Mouse (Mus musculus) central nervous system, embryonic 11.5 days (tissue): ENCODE data around the gene Draxin. TPM values are rescaled to one million over a fixed set of nuclear protein-coding genes. Genes with fewer than 3 reads are reported as not detected.

Experiments
- polyA plus RNA-seq: library from polyadenylated mRNA; depleted of rRNA; stranded (reverse); fragments of >200 nt; gene quantifications from 2 replicates; pipeline ENCODE4 v1.2.3, GENCODE M21; 2012; rRNA removed

The Draxin gene
- 19.9 and 21.7 TPM in 2 replicates for polyA plus RNA-seq

DNA sequence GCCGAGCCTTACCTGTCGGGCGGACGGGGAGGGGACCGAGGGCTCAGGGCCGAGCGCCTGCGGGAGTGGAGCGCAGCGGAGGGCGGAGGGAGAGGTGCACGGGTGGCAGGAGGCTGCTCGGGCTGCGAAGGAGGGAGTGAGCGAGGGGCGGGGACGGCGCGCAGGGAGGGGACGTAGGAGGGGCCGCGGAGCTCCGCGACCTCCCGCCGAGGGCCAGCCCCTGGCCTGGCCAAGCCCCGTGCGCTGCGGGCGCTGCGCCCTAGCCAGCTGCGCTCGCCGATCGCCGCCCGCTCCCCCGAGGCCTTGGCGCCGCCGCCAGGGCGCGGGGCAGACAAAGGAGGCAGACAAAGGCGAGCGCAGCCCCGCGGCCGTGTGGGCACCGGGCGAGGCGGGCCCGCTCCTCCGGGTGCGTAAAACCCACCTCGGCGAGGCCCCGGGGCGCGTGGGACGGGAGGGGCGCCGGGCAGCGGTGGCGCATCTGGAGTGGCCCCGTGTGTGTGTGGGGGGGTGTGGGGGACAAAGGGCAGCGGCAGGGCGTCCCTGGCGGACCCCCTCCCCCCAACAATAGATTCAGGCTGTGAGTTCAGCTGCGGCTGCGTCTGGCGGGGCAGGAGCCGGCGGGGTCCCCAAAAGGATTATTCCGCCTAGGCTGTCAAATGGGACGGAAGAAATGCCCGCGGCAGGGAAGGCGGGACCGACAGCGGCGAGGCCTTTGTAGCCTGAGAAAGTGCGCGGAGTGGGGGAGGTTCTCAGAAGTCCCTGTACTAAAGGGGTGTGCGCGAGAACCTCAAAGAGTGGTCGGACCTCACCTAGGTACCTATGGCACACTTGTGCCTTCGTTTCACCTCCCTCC is at the start of gene Draxin:
Draxin (minus strand) TSS at position 138 of the 853 bp plus-strand sequence.

GRCm38 (mm10) chr4:148160436-148161390 is 30.2 kb upstream of the Draxin start, which contains the start of the genes Fbxo44 and Fbxo2:
TSS of gene Fbxo44 (minus strand) at chr4:148160482.
TSS of gene Fbxo2 (plus strand) at chr4:148160621.

GRCm38 (mm10) chr4:148151267-148152168 is 21.0 kb upstream of the Draxin start, which contains the start of gene Fbxo6:
TSS of gene Fbxo6 (minus strand) at chr4:148152140.

DNA sequence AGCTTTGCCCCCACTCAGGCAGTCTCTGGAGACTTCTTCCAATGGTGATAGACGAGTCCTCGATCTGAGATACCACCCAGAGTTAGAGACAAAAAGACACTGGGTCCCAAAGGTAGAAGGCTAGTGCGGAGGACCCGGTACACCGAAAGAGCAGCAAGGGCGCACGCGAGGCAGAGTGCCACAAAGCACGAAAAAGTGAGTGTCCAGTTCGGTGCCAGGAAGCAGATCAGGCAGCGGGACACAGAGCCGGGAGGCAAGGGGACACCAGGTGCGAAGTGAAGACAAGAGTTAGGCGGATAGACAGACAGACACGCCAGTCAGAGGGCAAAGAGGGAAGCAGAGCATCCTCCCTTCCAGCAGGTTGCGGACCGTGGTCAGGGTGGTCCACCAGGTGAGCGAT is 365 bp downstream of the Draxin start, which contains the start of gene Mad2l2:
Mad2l2 (plus strand) TSS at position 252 of the 400 bp plus-strand sequence.

DNA sequence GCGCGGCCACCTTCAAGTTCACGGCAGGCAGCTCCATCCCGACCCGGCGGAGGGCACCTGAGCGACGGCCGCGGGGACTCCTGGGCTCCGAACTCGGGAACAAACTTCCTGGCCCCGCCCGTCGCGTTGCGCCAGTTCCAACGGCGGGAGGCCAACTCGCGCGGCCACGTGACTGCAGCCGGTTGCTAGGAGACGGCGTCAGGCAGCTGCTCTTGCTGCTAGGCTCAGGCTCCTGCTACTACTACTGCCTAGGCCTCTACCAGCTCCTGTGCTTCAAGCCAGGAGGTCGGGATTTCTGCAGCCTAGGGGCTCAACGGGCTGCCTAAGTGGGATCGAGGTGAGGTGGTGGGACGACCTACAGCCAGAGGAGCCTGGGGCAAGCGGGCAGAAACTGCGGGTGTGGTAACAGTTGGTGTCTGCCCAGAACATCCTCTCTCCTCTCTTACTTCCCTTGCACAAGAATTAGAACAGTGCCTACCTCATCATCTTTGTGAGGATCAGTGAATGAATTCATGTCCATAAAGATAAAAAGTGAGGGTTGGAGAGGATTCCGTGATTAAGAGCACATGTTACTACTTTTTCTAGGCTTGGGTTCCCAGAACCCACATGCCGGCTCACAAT is 42.5 kb downstream of the Draxin start, which contains the start of gene Agtrap:
Agtrap (minus strand) TSS at position 125 of the 621 bp plus-strand sequence.

Other genes starting within 250 kb of the Draxin start
- gene Mfn2, start 226.0 kb downstream of the Draxin start, polyA plus RNA-seq, result 29.4 and 32.8 TPM in 2 replicates
- 17.5 and 26.6 TPM in 2 replicates for gene Plod1, start 193.9 kb downstream of the Draxin start, polyA plus RNA-seq
- gene 2510039O18Rik, start 189.8 kb downstream of the Draxin start, polyA plus RNA-seq, result 38.0 and 39.9 TPM in 2 replicates
- 4.8 and 6.4 TPM in 2 replicates for gene Nppb, start 144.9 kb downstream of the Draxin start, polyA plus RNA-seq
- 85.8 and 91.4 TPM in 2 replicates for gene Nppa, start 130.0 kb downstream of the Draxin start, polyA plus RNA-seq
- 35.8 and 36.3 TPM in 2 replicates for gene Clcn6, start 91.9 kb downstream of the Draxin start, polyA plus RNA-seq
- 33.7 and 39.2 TPM in 2 replicates for gene Mthfr, start 91.6 kb downstream of the Draxin start, polyA plus RNA-seq
- 7.1 and 7.5 TPM in 2 replicates for gene Agtrap, start 42.7 kb downstream of the Draxin start, polyA plus RNA-seq
- 50.8 and 72.6 TPM in 2 replicates for gene Mad2l2, start 314 bp downstream of the Draxin start, polyA plus RNA-seq
- 14.1 and 14.8 TPM in 2 replicates for gene Fbxo6, start 21.4 kb upstream of the Draxin start, polyA plus RNA-seq
- gene Fbxo44, start 29.8 kb upstream of the Draxin start, polyA plus RNA-seq, result 57.4 and 59.1 TPM in 2 replicates
- 1.5 and 2.7 TPM in 2 replicates for gene Fbxo2, start 29.9 kb upstream of the Draxin start, polyA plus RNA-seq
- gene Disp3, start 157.3 kb upstream of the Draxin start, polyA plus RNA-seq, result 3.4 and 6.2 TPM in 2 replicates